Mouse (Mus musculus) ovary, adult 18-20 months (tissue): Measurements from ENCODE around the gene Dbnl.
A peak's percentile ranks its signal among the peaks of the same experiment; 100 is the strongest.

Experiments used
- DNase-seq: peaks from one replicate; pipeline ENCODE4 v3.0.0; 2022; ENCODE audit warnings: low spot score, mixed read lengths

Gene Dbnl

GRCm38 (mm10) chr11:5788056-5789014 lies at the start of gene Dbnl:
Gene Dbnl, plus strand, starts transcription at chr11:5788488.
- peak; percentile 91 for DNase-seq

- DNase-seq = no peak
These were observed 49.2 kb upstream of the Dbnl start for GRCm38 (mm10) chr11:5738888-5739632.

- no peak for DNase-seq
These were observed 48.4 kb upstream of the Dbnl start for GRCm38 (mm10) chr11:5739846-5740245.

- no peak for DNase-seq
These were observed 47.7 kb upstream of the Dbnl start for GRCm38 (mm10) chr11:5740599-5740964.

GRCm38 (mm10) chr11:5740965-5741627 lies 47.2 kb upstream of the Dbnl start:
- DNase-seq = peak; percentile 66

- DNase-seq = no peak
These were observed 46.2 kb upstream of the Dbnl start for GRCm38 (mm10) chr11:5742106-5742505.

GRCm38 (mm10) chr11:5744951-5745350 lies 43.3 kb upstream of the Dbnl start:
- DNase-seq = no peak

GRCm38 (mm10) chr11:5753755-5754154 lies 34.5 kb upstream of the Dbnl start:
- DNase-seq = no peak

GRCm38 (mm10) chr11:5761820-5762632 lies 26.3 kb upstream of the Dbnl start, which contains the start of gene Urgcp:
Gene Urgcp, minus strand, starts transcription at chr11:5762376.
- peak; percentile 88 for DNase-seq

GRCm38 (mm10) chr11:5762633-5762982 lies 25.7 kb upstream of the Dbnl start:
- no peak for DNase-seq

- no peak for DNase-seq
These were observed 22.3 kb upstream of the Dbnl start for GRCm38 (mm10) chr11:5766019-5766418.

GRCm38 (mm10) chr11:5778481-5778880 lies 9.8 kb upstream of the Dbnl start:
- no peak for DNase-seq

- no peak for DNase-seq
These were observed 8.2 kb upstream of the Dbnl start for GRCm38 (mm10) chr11:5780035-5780499.

- no peak for DNase-seq
These were observed 5.9 kb upstream of the Dbnl start for GRCm38 (mm10) chr11:5782199-5782944.

- DNase-seq = no peak
These were observed 2.6 kb upstream of the Dbnl start for GRCm38 (mm10) chr11:5785732-5786131.

- no peak for DNase-seq
These were observed 625 bp upstream of the Dbnl start for GRCm38 (mm10) chr11:5787671-5788055.

GRCm38 (mm10) chr11:5789071-5789753 lies 924 bp downstream of the Dbnl start:
- DNase-seq = no peak

- DNase-seq = no peak
These were observed 1.6 kb downstream of the Dbnl start for GRCm38 (mm10) chr11:5789754-5790333.

GRCm38 (mm10) chr11:5790431-5790830 lies 2.1 kb downstream of the Dbnl start:
- no peak for DNase-seq

GRCm38 (mm10) chr11:5795290-5795689 lies 7.0 kb downstream of the Dbnl start:
- DNase-seq = no peak
